Mouse (Mus musculus): ENCODE measurements around the gene Tmem218. TPM values are rescaled to one million over a fixed set of nuclear protein-coding genes. Genes with fewer than 3 reads are reported as not detected.
A peak's percentile ranks its signal among the peaks of the same experiment; 100 is the strongest.

The Tmem218 gene
- polyA plus RNA-seq, 1 experiment from 2014 or later: 14.7 TPM

- Histone ChIP-seq H3K27me3 (no peaks in the 10 kb centered on the region), H3K4me2 (replicated peaks) (no peak overlapping the region), H3K4me3 (replicated peaks) (no peak overlapping the region), H3K9me3 (replicated peaks) (no peaks in the 10 kb centered on the region), H3K4me1 (peaks cover 6% of the 10 kb centered on the region; the same call in 1 of the 2 replicates), H3K36me3 (no peaks in the 10 kb centered on the region), H3K9ac (no peak overlapping the region), H3K27ac (replicated peaks) (0 out of 2 replicates have a peak overlapping the region, but pooled peaks have one; percentile 34)
- 47% methylated on average over 22 of the region's 22 CpGs for WGBS
- no peak for ATAC-seq (ENCODE audit: insufficient number of reproducible peaks, low FRiP score, low TSS enrichment, low read depth)
Measured at GRCm38 (mm10) chr9:37232201-37233195, 24.5 kb downstream of the Tmem218 start.

DNA sequence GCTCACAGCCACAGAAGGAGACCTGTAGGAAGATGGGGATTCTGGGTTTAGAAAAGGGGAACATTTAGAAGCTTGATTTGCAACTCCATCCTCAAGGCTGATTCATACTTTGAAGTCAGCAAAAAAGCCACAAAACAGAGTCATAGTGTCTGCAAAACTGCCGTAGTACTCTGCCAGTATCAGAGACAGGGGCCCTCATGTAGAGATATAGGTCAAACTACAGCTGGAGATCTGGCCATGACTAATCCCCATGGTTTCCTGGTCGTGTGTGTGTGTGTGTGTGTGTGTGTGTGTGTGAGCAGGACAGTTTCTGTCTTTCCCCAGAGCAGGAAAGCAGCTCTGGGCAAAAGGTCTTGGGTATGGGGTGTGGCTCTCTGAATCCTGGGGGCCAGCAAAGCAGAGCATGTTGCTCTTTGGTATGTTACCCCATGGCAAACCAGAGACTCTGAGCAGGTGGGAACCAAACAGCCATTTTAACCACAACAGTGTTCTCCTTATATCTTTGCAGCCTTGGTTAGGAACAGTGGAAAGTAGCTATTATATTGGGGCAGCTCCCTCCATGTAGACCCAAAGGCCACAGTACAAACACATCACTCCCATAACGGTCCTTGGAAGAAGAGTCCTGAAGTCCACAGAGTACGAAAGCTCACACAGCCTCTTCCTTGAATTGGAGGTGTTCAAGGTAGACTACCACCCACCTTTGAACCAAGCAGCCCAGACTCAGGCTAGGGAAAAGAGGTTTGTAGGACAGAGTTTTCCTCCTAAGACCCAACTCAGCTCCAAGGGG lies 28.1 kb downstream of the Tmem218 start:
- Histone ChIP-seq H3K9ac (no peak overlapping the region), H3K27ac (replicated peaks) (no peak overlapping the region), H3K4me2 (replicated peaks) (no peak overlapping the region), H3K36me3 (no peaks in the 10 kb centered on the region), H3K27me3 (no peaks in the 10 kb centered on the region), H3K9me3 (replicated peaks) (no peaks in the 10 kb centered on the region), H3K4me3 (replicated peaks) (no peak overlapping the region), H3K4me1 (peaks cover 6% of the 10 kb centered on the region; the same call in 1 of the 2 replicates)
- no peak for ATAC-seq (ENCODE audit: insufficient number of reproducible peaks, low FRiP score, low TSS enrichment, low read depth)
- WGBS: 60% methylated on average over 4 of the region's 4 CpGs

DNA sequence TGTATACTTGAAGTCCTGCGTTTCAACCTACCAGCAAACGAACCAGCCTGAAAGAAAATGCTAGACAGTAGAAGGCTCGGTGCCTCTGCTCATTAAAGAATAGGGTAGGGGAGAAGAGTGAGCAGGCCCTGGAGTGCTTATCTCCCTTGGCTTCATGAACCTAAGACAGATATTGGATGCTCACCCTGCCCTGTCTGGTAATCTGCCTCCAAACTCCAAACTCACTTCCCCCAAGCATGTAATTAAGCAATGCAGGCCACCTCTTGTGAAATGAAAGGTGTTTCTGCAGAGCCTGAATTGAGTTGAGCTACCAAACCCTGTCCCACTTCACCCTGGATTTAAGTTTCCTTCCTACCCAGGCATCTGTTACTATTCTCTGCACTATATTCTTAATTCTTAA lies 34.7 kb downstream of the Tmem218 start:
- no peak overlapping the region for H3K4me2 ChIP-seq (replicated peaks)
- no peaks in the 10 kb centered on the region for H3K27me3 ChIP-seq
- no peaks in the 10 kb centered on the region for H3K36me3 ChIP-seq
- 86% methylated on average over 3 of the region's 3 CpGs for WGBS
- no peaks in the 10 kb centered on the region for H3K9me3 ChIP-seq (replicated peaks)
- H3K4me1 ChIP-seq: no peaks in the 10 kb centered on the region
- no peak overlapping the region for H3K27ac ChIP-seq (replicated peaks)
- no peak overlapping the region for H3K9ac ChIP-seq
- no peak for ATAC-seq (ENCODE audit: insufficient number of reproducible peaks, low FRiP score, low TSS enrichment, low read depth)
- H3K4me3 ChIP-seq (replicated peaks): no peak overlapping the region

GRCm38 (mm10) chr9:37244600-37244999 lies 36.6 kb downstream of the Tmem218 start:
- H3K27ac ChIP-seq (replicated peaks): no peak overlapping the region
- H3K27me3 ChIP-seq: no peaks in the 10 kb centered on the region
- no peak overlapping the region for H3K4me2 ChIP-seq (replicated peaks)
- H3K4me1 ChIP-seq: 0 out of 2 replicates have a peak, but pooled peaks cover 2% of the 10 kb centered on the region
- no peaks in the 10 kb centered on the region for H3K36me3 ChIP-seq
- 69% methylated on average over 1 of the region's 1 CpGs for WGBS
- ATAC-seq (ENCODE audit: insufficient number of reproducible peaks, low FRiP score, low TSS enrichment, low read depth): no peak; the same call in 1 of the 2 replicates
- H3K4me3 ChIP-seq (replicated peaks): no peak overlapping the region
- no peaks in the 10 kb centered on the region for H3K9me3 ChIP-seq (replicated peaks)
- H3K9ac ChIP-seq: no peak overlapping the region

- Histone ChIP-seq H3K9ac (no peak overlapping the region), H3K9me3 (replicated peaks) (no peaks in the 10 kb centered on the region), H3K4me3 (replicated peaks) (no peak overlapping the region), H3K27me3 (no peaks in the 10 kb centered on the region), H3K27ac (replicated peaks) (no peak overlapping the region), H3K4me2 (replicated peaks) (no peak overlapping the region), H3K36me3 (no peaks in the 10 kb centered on the region), H3K4me1 (0 out of 2 replicates have a peak, but pooled peaks cover 2% of the 10 kb centered on the region)
- WGBS: 52% methylated on average over 2 of the region's 2 CpGs
- ATAC-seq (ENCODE audit: insufficient number of reproducible peaks, low FRiP score, low TSS enrichment, low read depth): no peak
Measured at GRCm38 (mm10) chr9:37245404-37245803, 37.4 kb downstream of the Tmem218 start.

GRCm38 (mm10) chr9:37245810-37246209 lies 37.8 kb downstream of the Tmem218 start:
- Histone ChIP-seq H3K9ac (no peak overlapping the region), H3K9me3 (replicated peaks) (no peaks in the 10 kb centered on the region), H3K36me3 (no peaks in the 10 kb centered on the region), H3K4me3 (replicated peaks) (no peak overlapping the region), H3K27me3 (no peaks in the 10 kb centered on the region), H3K27ac (replicated peaks) (no peak overlapping the region), H3K4me1 (0 out of 2 replicates have a peak, but pooled peaks cover 2% of the 10 kb centered on the region), H3K4me2 (replicated peaks) (no peak overlapping the region)
- 93% methylated on average over 1 of the region's 1 CpGs for WGBS
- ATAC-seq (ENCODE audit: insufficient number of reproducible peaks, low FRiP score, low TSS enrichment, low read depth): no peak

GRCm38 (mm10) chr9:37247429-37247828 lies 39.4 kb downstream of the Tmem218 start:
- no peak for ATAC-seq (ENCODE audit: insufficient number of reproducible peaks, low FRiP score, low TSS enrichment, low read depth)
- Histone ChIP-seq H3K36me3 (no peaks in the 10 kb centered on the region), H3K4me2 (replicated peaks) (no peak overlapping the region), H3K9ac (no peak overlapping the region), H3K27ac (replicated peaks) (no peak overlapping the region), H3K4me3 (replicated peaks) (no peak overlapping the region), H3K4me1 (0 out of 2 replicates have a peak, but pooled peaks cover 2% of the 10 kb centered on the region), H3K27me3 (no peaks in the 10 kb centered on the region), H3K9me3 (replicated peaks) (no peaks in the 10 kb centered on the region)

DNA sequence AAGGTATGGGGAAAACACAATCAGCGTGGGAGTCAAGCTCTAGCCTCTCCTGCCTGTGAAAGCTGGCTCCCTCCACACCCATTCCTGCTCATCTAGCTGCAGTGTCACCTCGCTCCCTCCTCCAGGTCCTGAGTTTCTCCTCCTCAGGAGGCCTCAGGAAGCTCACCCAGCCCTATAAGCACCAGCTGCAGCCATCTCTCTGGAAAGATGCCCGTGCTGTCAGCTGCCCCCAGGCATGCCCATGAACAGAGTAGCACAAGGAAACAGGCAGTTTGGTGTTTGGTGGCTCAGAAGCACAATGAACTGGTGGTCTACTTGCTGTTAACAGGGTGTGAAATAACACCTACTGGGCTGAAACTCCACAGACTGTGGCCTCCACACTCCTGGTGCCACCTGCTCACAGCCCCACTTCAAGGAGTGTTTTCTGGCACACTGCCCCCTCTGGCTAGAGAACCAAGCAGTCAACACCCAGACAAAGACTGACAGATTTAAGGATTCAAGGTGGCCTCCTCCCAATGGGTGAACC lies 40.4 kb downstream of the Tmem218 start:
- Histone ChIP-seq H3K9ac (no peak overlapping the region), H3K27me3 (no peaks in the 10 kb centered on the region), H3K4me3 (replicated peaks) (no peak overlapping the region), H3K36me3 (no peaks in the 10 kb centered on the region), H3K4me2 (replicated peaks) (no peak overlapping the region), H3K4me1 (0 out of 2 replicates have a peak, but pooled peaks cover 2% of the 10 kb centered on the region), H3K9me3 (replicated peaks) (no peaks in the 10 kb centered on the region), H3K27ac (replicated peaks) (no peak overlapping the region)
- ATAC-seq (ENCODE audit: insufficient number of reproducible peaks, low FRiP score, low TSS enrichment, low read depth): no peak
- 36% methylated on average over 3 of the region's 3 CpGs for WGBS

- Histone ChIP-seq H3K4me2 (replicated peaks) (no peak overlapping the region), H3K27ac (replicated peaks) (no peak overlapping the region), H3K9ac (no peak overlapping the region), H3K4me3 (replicated peaks) (no peak overlapping the region), H3K27me3 (no peaks in the 10 kb centered on the region), H3K4me1 (peaks cover 8% of the 10 kb centered on the region), H3K36me3 (no peaks in the 10 kb centered on the region), H3K9me3 (replicated peaks) (no peaks in the 10 kb centered on the region)
- no peak for ATAC-seq (ENCODE audit: insufficient number of reproducible peaks, low FRiP score, low TSS enrichment, low read depth)
- 84% methylated on average over 3 of the region's 3 CpGs for WGBS
Measured at GRCm38 (mm10) chr9:37249976-37250375, 42.0 kb downstream of the Tmem218 start.

DNA sequence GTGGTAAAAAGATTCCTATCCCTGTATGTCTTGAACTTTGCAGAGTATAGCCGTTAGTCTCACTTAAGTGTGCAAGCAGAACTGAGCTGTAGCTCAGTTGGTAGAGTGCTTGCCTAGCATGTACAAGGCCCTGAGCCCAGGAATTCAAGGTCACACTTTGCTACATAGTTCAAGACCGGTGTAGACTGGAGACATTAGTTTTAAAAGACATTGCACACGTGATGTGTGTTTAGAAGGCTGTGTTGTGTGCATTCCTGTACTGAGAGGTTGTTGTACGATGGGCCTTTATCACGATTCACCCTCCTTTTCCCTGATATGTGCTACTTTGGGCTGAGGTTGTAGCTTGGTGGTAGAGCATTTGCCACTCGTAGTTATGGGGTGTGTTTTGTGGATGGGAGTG lies 42.6 kb downstream of the Tmem218 start:
- Histone ChIP-seq H3K27me3 (no peaks in the 10 kb centered on the region), H3K36me3 (no peaks in the 10 kb centered on the region), H3K9me3 (replicated peaks) (no peaks in the 10 kb centered on the region), H3K9ac (no peak overlapping the region), H3K4me2 (replicated peaks) (no peak overlapping the region), H3K27ac (replicated peaks) (no peak overlapping the region), H3K4me3 (replicated peaks) (no peak overlapping the region), H3K4me1 (peaks cover 14% of the 10 kb centered on the region)
- 75% methylated on average over 6 of the region's 6 CpGs for WGBS
- no peak for ATAC-seq (ENCODE audit: insufficient number of reproducible peaks, low FRiP score, low TSS enrichment, low read depth)

DNA sequence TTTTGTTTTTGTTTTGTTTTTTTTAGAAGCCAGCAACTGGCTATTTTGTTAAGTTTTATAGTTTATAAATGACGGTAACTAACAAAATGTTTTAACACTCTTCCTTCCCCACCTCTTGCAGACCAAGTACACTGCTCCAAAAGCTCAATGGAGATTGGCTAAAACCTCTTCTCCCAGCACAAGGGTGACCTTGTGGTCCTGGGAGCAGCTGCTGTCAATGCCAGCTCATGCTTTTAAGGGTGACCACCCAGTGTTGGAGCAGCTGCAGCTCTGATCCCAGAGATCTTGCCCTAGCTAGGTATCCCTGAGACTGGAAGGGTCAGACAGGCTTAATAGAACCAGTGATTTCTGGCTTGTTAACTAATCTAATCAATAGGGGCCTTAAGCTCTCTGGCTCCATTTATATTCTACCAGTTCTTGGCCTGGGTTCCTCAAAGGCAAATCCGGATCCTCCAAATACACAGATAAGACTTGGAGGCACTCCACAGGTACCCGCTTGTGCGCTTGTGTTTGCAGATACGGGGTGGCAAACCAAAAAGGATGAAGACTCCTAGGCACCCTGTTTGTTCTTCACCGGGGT lies 46.6 kb downstream of the Tmem218 start:
- Histone ChIP-seq H3K4me1 (peaks cover 18% of the 10 kb centered on the region), H3K4me2 (replicated peaks) (peak overlapping the region; percentile 90), H3K27me3 (no peaks in the 10 kb centered on the region), H3K9me3 (replicated peaks) (no peaks in the 10 kb centered on the region), H3K9ac (peak overlapping the region; percentile 47; the same call in 1 of the 2 replicates), H3K36me3 (no peaks in the 10 kb centered on the region), H3K4me3 (replicated peaks) (peak overlapping the region; percentile 49), H3K27ac (replicated peaks) (no peak overlapping the region)
- no peak for ATAC-seq (ENCODE audit: insufficient number of reproducible peaks, low FRiP score, low TSS enrichment, low read depth)
- WGBS: 24% methylated on average over 6 of the region's 6 CpGs
